Mouse (Mus musculus) T-helper 1 cell (primary cell): ENCODE results near the gene Creb3l2.

Experiments
- in situ Hi-C: fragments of 300-600 bp; cut with MboI, MseI; formaldehyde crosslinking; loops from one replicate; pipeline ENCODE4 v1.15.1; 2025; ENCODE audit warnings: high pct_unique_total_duplicates

The Creb3l2 gene

GRCm38 (mm10) chr6:37329376-37329775 is 112.6 kb downstream of the Creb3l2 start:
- in situ Hi-C loops, result no loop called here

- in situ Hi-C loops, result no loop called here
Observed at GRCm38 (mm10) chr6:37328671-37329070, 113.3 kb downstream of the Creb3l2 start.

- in situ Hi-C loops, result no loop called here
Observed at GRCm38 (mm10) chr6:37327519-37327918, 114.4 kb downstream of the Creb3l2 start.

GRCm38 (mm10) chr6:37326603-37326955 is 115.4 kb downstream of the Creb3l2 start:
- in situ Hi-C loops, result no loop called here

- in situ Hi-C loops, result no loop called here
Observed at GRCm38 (mm10) chr6:37325906-37326602, 115.9 kb downstream of the Creb3l2 start.

GRCm38 (mm10) chr6:37325076-37325475 is 116.9 kb downstream of the Creb3l2 start:
- in situ Hi-C loops, result no loop called here

GRCm38 (mm10) chr6:37322641-37323040 is 119.3 kb downstream of the Creb3l2 start:
- in situ Hi-C loops, result no loop called here

GRCm38 (mm10) chr6:37322088-37322487 is 119.9 kb downstream of the Creb3l2 start:
- in situ Hi-C loops, result no loop called here

GRCm38 (mm10) chr6:37317904-37318303 is 124.0 kb downstream of the Creb3l2 start:
- in situ Hi-C loops, result no loop called here

- in situ Hi-C loops, result no loop called here
Observed at GRCm38 (mm10) chr6:37315440-37315839, 126.5 kb downstream of the Creb3l2 start.

GRCm38 (mm10) chr6:37310601-37311000 is 131.3 kb downstream of the Creb3l2 start:
- in situ Hi-C loops, result no loop called here

- in situ Hi-C loops, result no loop called here
Observed at GRCm38 (mm10) chr6:37306616-37307015, 135.3 kb downstream of the Creb3l2 start.

GRCm38 (mm10) chr6:37300492-37300891 is 141.5 kb downstream of the Creb3l2 start:
- in situ Hi-C loops, result no loop called here

- in situ Hi-C loops, result no loop called here
Observed at GRCm38 (mm10) chr6:37299562-37300390, 142.2 kb downstream of the Creb3l2 start, which contains the start of gene Dgki. Gene Dgki, minus strand, starts transcription at chr6:37300184.

GRCm38 (mm10) chr6:37298982-37299381 is 143.0 kb downstream of the Creb3l2 start:
- in situ Hi-C loops, result no loop called here

- in situ Hi-C loops, result no loop called here
Observed at GRCm38 (mm10) chr6:37297744-37298482, 144.0 kb downstream of the Creb3l2 start.

- in situ Hi-C loops, result no loop called here
Observed at GRCm38 (mm10) chr6:37292068-37292467, 149.9 kb downstream of the Creb3l2 start.

GRCm38 (mm10) chr6:37291171-37291570 is 150.8 kb downstream of the Creb3l2 start:
- in situ Hi-C loops, result no loop called here

GRCm38 (mm10) chr6:37290691-37291090 is 151.3 kb downstream of the Creb3l2 start:
- in situ Hi-C loops, result no loop called here

GRCm38 (mm10) chr6:37286134-37286533 is 155.8 kb downstream of the Creb3l2 start:
- in situ Hi-C loops, result no loop called here

GRCm38 (mm10) chr6:37284879-37285278 is 157.1 kb downstream of the Creb3l2 start:
- in situ Hi-C loops, result no loop called here

- in situ Hi-C loops, result no loop called here
Observed at GRCm38 (mm10) chr6:37283336-37283735, 158.6 kb downstream of the Creb3l2 start.
